Mouse (Mus musculus) heart, postnatal 0 days (tissue): Measurements from ENCODE around the gene Cd99l2. TPM values are rescaled to one million over a fixed set of nuclear protein-coding genes. Genes with fewer than 3 reads are reported as not detected.
A peak's percentile ranks its signal among the peaks of the same experiment; 100 is the strongest.

Experiments used
- ATAC-seq: fragments of 200-750 bp; cut with Nextera tagmentation; 2 replicates; pipeline ENCODE4 v1.8.0; 2017; ENCODE audit warnings: low read depth, moderate number of reproducible peaks, moderate library complexity; ENCODE audit not compliant: insufficient read depth
- DNase-seq: peaks from one replicate; pipeline ENCODE4 v3.0.0-alpha.2; 2016; ENCODE audit warnings: low spot score
- H3K27ac ChIP-seq: fragments of 300-500 bp; sonication (generic); 2 replicates; pipeline ENCODE4 v1.5.1; 2014; ENCODE audit warnings: low read depth, mild to moderate bottlenecking
- H3K27me3 ChIP-seq: fragments of 300-500 bp; sonication (generic); 2 replicates; pipeline ENCODE4 v1.6.1; 2014; ENCODE audit warnings: low read length, mixed read lengths; ENCODE audit not compliant: control insufficient read depth, insufficient read depth
- H3K36me3 ChIP-seq: fragments of 300-500 bp; sonication (generic); replicated peaks from 2 replicates; pipeline ENCODE4 v1.6.1; 2014; ENCODE audit warnings: low read length, mixed read lengths; ENCODE audit not compliant: control insufficient read depth, insufficient read depth
- H3K4me1 ChIP-seq: fragments of 300-500 bp; sonication (generic); 2 replicates; pipeline ENCODE4 v1.6.1; 2014; ENCODE audit warnings: antibody characterized with exemption; ENCODE audit not compliant: control insufficient read depth, insufficient read depth
- H3K4me2 ChIP-seq: fragments of 300-500 bp; sonication (generic); 2 replicates; pipeline ENCODE4 v1.6.1; 2014; ENCODE audit warnings: low read depth, mild to moderate bottlenecking, low read length, moderate library complexity
- H3K4me3 ChIP-seq: fragments of 300-500 bp; sonication (generic); 2 replicates; pipeline ENCODE4 v1.5.1; 2014; ENCODE audit warnings: low read depth, low read length
- H3K9ac ChIP-seq: fragments of 300-500 bp; sonication (generic); replicated peaks from 2 replicates; pipeline ENCODE4 v1.6.1; 2014; ENCODE audit warnings: low read depth, low read length, mixed read lengths
- H3K9me3 ChIP-seq: fragments of 300-500 bp; sonication (generic); replicated peaks from 2 replicates; pipeline ENCODE4 v1.6.1; 2016; ENCODE audit warnings: low read length; ENCODE audit not compliant: control insufficient read depth
- CTCF ChIP-seq: IDR thresholded peaks from 2 replicates; pipeline ENCODE4 v1.5.1; 2016; ENCODE audit warnings: antibody characterized with exemption, control low read depth, low read depth
- EP300 ChIP-seq: IDR thresholded peaks from 2 replicates; pipeline ENCODE4 v1.6.1; 2016; ENCODE audit warnings: antibody characterized with exemption, low read depth
- WGBS: fragments of 180-500 bp; shearing (Covaris S2); extraction: QIAGEN DNeasy Blood & Tissue Kit; methylation state at CpG from one replicate; pipeline ENCODE4 v1.1.7; 2014; 5-methylcytosine and 5-hydroxymethylcytosine counted together
- polyA plus RNA-seq: library from polyadenylated mRNA; unstranded; fragments of >200 nt; fragmentation: Nextera tagmentation; extraction: Ambion mirVana; gene quantifications from 2 replicates; pipeline ENCODE4 v1.2.1, GENCODE M21; 2015
- total RNA-seq: library from RNA; depleted of rRNA; stranded (reverse); fragments of >200 nt; gene quantifications from 2 replicates; pipeline ENCODE4 v1.2.3, GENCODE M21; 2014; ENCODE audit warnings: low replicate concordance; rRNA removed

Cd99l2 gene
- total RNA-seq (37.6 and 43.9 TPM in 2 replicates), polyA plus RNA-seq (21.2 and 22.1 TPM in 2 replicates)

DNA sequence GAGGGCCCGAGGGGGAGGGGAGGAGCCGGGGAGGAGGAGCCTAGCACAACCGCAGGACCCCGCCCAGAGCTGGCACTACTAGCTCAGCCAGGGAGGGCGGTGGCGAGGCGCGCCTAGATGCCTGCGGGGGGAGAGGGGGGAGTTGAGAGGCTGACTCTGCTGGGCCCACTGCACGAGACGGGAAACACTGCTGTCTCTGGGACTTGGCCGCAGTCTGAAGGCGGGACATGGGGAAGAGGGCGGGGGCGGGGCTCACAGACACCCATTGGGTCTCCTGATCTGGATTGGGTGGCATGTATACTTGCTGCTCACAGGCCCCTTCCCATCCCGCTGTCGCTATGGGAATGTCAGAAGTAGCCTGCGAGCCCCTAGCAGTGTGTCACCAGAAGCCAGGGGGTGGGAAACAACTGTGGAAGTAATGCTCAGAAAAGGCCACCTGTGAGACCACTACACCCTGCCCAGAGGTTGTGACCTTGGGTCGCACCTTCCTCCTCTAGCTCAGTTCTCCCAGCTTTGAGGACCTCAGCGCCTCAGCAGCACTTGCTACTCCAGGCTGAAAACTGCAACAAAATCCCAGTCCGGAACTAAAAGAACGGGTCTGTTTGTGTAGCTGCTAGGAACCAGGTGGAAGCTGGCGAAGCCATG, at the start of gene Cd99l2:
Gene Cd99l2, minus strand, starts transcription at position 216 of the 645 bp plus-strand sequence.
- 14% methylated on average over 19 of the region's 23 CpGs for WGBS
- Histone ChIP-seq H3K9me3 (no peaks in the 10 kb centered on the region), H3K27ac (peak within 1 kb of the TSS; percentile 97), H3K36me3 (no peaks in the 10 kb centered on the region), H3K9ac (peak within 1 kb of the TSS; percentile 76), H3K4me3 (peak within 1 kb of the TSS; percentile 71), H3K4me2 (peak within 1 kb of the TSS; percentile 73), H3K4me1 (no peaks in the 10 kb centered on the region), H3K27me3 (no peaks in the 10 kb centered on the region)
- TF ChIP-seq EP300 (no peak), CTCF (no peak; the same call in 1 of the 2 replicates)
- peak; percentile 97 for ATAC-seq
- peak; percentile 84 for DNase-seq

DNA sequence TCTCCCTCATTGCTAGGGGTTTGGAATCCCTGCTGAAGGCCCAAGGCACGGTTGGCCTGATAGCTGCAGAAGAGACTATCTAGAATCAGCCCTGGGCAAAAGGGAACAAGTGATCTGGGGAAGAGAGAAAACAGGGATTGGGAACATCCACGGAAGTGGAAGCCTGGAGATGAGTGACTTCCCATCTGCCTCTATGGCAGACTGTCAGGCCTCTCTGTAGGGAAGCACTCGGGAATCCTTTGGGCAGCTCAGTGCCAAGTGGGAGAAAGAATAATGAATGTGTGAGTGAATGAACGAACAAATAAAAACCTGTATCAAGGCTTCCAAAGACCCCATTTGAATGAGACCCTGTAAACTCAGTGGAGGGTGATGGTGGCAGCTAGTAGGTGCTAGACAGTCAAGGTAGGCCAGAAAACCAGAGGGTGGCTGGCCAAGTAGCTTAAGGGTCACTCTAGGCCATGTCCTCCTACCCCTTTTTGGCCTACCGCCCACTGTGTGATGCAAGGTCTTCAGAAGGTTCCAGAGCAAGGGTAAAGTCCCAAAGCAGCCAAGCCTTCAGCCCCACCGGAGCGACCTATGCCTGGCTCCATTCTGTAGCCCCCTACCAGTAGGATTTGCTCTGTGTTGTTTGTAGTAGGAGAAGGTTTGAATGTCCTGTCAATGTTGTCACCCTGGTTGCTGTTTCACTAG, 48.3 kb upstream of the Cd99l2 start:
- no peak overlapping the region for H3K4me3 ChIP-seq
- no peaks in the 10 kb centered on the region for H3K36me3 ChIP-seq
- 67% methylated on average over 7 of the region's 7 CpGs for WGBS
- no peaks in the 10 kb centered on the region for H3K27me3 ChIP-seq
- DNase-seq (no peak), ATAC-seq (no peak)
- TF ChIP-seq EP300: no peak
- TF ChIP-seq CTCF: no peak
- H3K9me3 ChIP-seq: no peaks in the 10 kb centered on the region
- no peaks in the 10 kb centered on the region for H3K4me1 ChIP-seq
- H3K4me2 ChIP-seq: no peak overlapping the region
- H3K9ac ChIP-seq: no peak overlapping the region
- H3K27ac ChIP-seq: no peak overlapping the region

DNA sequence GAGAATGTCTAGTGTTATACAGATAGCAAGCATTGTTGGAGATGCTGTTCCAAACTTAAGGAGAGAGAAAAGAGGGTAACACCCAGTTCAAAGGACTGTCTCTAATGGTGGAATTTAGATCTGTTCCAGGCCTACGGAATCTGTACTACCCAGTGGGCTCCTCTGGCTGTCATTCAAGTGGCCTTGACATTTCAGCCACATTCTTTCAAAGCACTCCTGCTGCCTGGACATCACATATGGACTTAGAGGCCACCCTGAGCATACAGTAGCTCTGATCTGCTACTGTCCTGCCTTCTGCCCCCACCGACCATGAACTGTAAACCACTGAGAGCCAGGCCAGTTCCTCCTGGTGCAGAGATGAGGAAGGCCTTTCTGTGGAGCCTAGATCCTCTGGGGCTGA, 45.1 kb upstream of the Cd99l2 start:
- DNase-seq (no peak), ATAC-seq (no peak)
- Histone ChIP-seq H3K36me3 (no peaks in the 10 kb centered on the region), H3K4me2 (no peak overlapping the region), H3K4me1 (no peaks in the 10 kb centered on the region), H3K9me3 (no peaks in the 10 kb centered on the region), H3K27me3 (no peaks in the 10 kb centered on the region), H3K27ac (no peak overlapping the region), H3K4me3 (no peak overlapping the region), H3K9ac (no peak overlapping the region)
- TF ChIP-seq CTCF (no peak), EP300 (no peak)
- WGBS: 65% methylated on average over 2 of the region's 2 CpGs

DNA sequence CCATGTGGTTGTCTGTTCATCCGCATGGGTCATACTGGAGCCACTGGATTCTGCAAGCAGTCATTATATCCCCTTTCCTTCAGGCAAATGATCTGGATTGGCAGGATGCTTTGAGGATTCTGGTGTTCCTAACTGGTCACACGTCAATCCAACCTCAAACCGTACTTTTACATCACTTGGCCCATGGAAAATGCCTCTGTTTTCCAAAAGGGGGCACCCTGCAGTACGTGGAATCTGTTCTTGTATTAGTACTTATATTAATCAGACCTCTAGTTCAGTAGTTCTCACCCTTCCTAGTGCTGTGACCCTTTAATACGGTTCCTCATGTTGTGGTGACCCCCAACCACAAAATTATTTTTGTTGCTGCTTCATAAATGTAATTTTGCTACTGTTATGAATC, 41.5 kb upstream of the Cd99l2 start:
- TF ChIP-seq CTCF: no peak
- TF ChIP-seq EP300: no peak
- H3K27me3 ChIP-seq: no peaks in the 10 kb centered on the region
- no peak overlapping the region for H3K4me2 ChIP-seq
- 64% methylated on average over 5 of the region's 5 CpGs for WGBS
- DNase-seq (no peak), ATAC-seq (no peak)
- H3K9ac ChIP-seq: no peak overlapping the region
- H3K9me3 ChIP-seq: no peaks in the 10 kb centered on the region
- no peak overlapping the region for H3K27ac ChIP-seq
- no peak overlapping the region for H3K4me3 ChIP-seq
- no peaks in the 10 kb centered on the region for H3K36me3 ChIP-seq
- H3K4me1 ChIP-seq: no peaks in the 10 kb centered on the region

DNA sequence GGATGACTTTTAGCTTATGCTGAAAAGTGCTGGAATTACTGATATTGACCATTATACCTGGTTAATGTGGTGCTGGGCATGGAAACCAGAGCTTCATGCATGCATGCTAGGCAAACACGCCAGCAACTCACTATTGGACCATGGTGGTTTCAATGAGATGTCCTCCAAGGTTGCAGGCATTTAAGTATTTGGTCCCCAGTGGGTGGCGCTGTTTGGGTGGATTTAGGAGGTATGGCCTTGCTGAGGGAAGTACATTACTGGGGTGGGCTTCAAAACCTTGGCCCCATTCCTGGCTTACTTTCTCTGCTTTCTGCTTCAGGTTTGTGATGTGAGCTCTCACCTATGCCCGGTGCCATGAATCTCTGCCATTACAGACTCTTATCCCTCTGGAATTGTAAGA, 40.0 kb upstream of the Cd99l2 start:
- DNase-seq (no peak), ATAC-seq (no peak)
- Histone ChIP-seq H3K9ac (no peak overlapping the region), H3K4me3 (no peak overlapping the region), H3K4me2 (no peak overlapping the region), H3K27me3 (no peaks in the 10 kb centered on the region), H3K36me3 (no peaks in the 10 kb centered on the region), H3K9me3 (no peaks in the 10 kb centered on the region), H3K4me1 (peaks cover 6% of the 10 kb centered on the region; the same call in 1 of the 2 replicates), H3K27ac (no peak overlapping the region)
- 49% methylated on average over 3 of the region's 3 CpGs for WGBS
- TF ChIP-seq CTCF (no peak), EP300 (no peak)
